Mouse (Mus musculus) CH12.LX (cell line): ENCODE data around the gene Sipa1l2.

ENCODE experiments used
- CTCF ChIP-seq, 2 experiments: IDR thresholded peaks in 1 of 2; conservative IDR thresholded peaks in 1 of 2; 2 replicates each; pipeline ENCODE4 v1.5.1; 2011 to 2012; ENCODE audit warnings: low read depth in 2 of 2, low read length in 2 of 2, improper control_type of control experiment in 1 of 2, inconsistent platforms in 1 of 2, mild to moderate bottlenecking in 1 of 2, moderate library complexity in 1 of 2
- EP300 ChIP-seq: IDR thresholded peaks from 2 replicates; pipeline ENCODE4 v1.6.1; 2011; ENCODE audit warnings: low read length, improper control_type of control experiment
- POLR2A ChIP-seq: IDR thresholded peaks from 2 replicates; pipeline ENCODE4 v1.6.1; 2011; ENCODE audit warnings: low read depth, mild to moderate bottlenecking, improper control_type of control experiment, low read length
- RAD21 ChIP-seq: IDR thresholded peaks from 2 replicates; pipeline ENCODE4 v1.6.1; 2011; ENCODE audit warnings: low read depth, mild to moderate bottlenecking, low read length, improper control_type of control experiment, moderate library complexity

DNA sequence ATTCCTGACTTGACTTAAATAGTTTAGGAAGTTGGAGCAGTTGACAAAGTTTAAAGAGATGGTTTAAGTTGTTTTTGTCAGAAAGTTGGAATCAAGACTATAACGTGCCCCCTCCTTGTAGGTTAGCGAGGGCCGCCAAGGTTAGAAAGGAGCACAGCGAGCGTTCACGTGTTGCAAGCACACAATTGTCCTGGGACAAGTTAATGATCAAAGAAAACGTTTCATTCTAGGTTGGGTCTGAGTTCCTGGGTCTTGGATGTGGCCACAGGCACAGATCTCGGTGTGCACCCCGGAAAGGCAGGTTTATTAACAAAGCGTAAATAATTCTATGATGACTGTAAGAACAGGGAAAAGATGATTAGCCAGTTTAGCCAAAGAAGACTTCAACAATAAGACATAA lies 190.5 kb downstream of the Sipa1l2 start:
- no peak for TF ChIP-seq EP300
- no peak for TF ChIP-seq RAD21
- no peak for TF ChIP-seq CTCF (conservative IDR thresholded peaks at IDR 0.05 in 1 of 2, IDR thresholded peaks at IDR 0.05 in 1 of 2; ENCODE audit: low read depth in 2 of 2, low read length in 2 of 2)
- no peak for TF ChIP-seq POLR2A
